Mouse (Mus musculus) midbrain, postnatal 0 days (tissue): Measurements from ENCODE around the gene Col20a1. TPM values are rescaled to one million over a fixed set of nuclear protein-coding genes. Genes with fewer than 3 reads are reported as not detected.

ENCODE experiments used
- ATAC-seq: fragments of 200-750 bp; cut with Nextera tagmentation; 2 replicates; pipeline ENCODE4 v1.8.0; 2017; ENCODE audit warnings: moderate number of reproducible peaks, mild to moderate bottlenecking, moderate TSS enrichment, moderate library complexity; ENCODE audit not compliant: low FRiP score
- DNase-seq: peaks from one replicate; pipeline ENCODE4 v3.0.0-alpha.2; 2015; ENCODE audit warnings: low spot score
- H3K27ac ChIP-seq: fragments of 300-500 bp; sonication (generic); 2 replicates; pipeline ENCODE4 v1.5.1; 2014; ENCODE audit warnings: low read depth, mild to moderate bottlenecking, low read length, mixed read lengths
- H3K27me3 ChIP-seq: fragments of 300-500 bp; sonication (generic); 2 replicates; pipeline ENCODE4 v1.6.1; 2014; ENCODE audit warnings: low read length, control low read depth, mixed read lengths; ENCODE audit not compliant: insufficient read depth
- H3K36me3 ChIP-seq: fragments of 300-500 bp; sonication (generic); 2 replicates; pipeline ENCODE4 v1.6.1; 2014; ENCODE audit warnings: low read length, control low read depth, mixed read lengths; ENCODE audit not compliant: insufficient read depth
- H3K4me1 ChIP-seq: fragments of 300-500 bp; sonication (generic); 2 replicates; pipeline ENCODE4 v1.6.1; 2014; ENCODE audit warnings: mild to moderate bottlenecking, control low read depth, antibody characterized with exemption, low read length, mixed read lengths; ENCODE audit not compliant: insufficient read depth
- H3K4me2 ChIP-seq: fragments of 300-500 bp; sonication (generic); 2 replicates; pipeline ENCODE4 v1.6.1; 2014; ENCODE audit warnings: low read depth, mild to moderate bottlenecking, low read length, mixed read lengths; ENCODE audit not compliant: poor library complexity, severe bottlenecking
- H3K4me3 ChIP-seq: fragments of 300-500 bp; sonication (generic); 2 replicates; pipeline ENCODE4 v1.5.1; 2014; ENCODE audit warnings: low read depth, mild to moderate bottlenecking, low read length, moderate library complexity
- H3K9ac ChIP-seq: fragments of 300-500 bp; sonication (generic); replicated peaks from 2 replicates; pipeline ENCODE4 v1.6.1; 2014; ENCODE audit warnings: mild to moderate bottlenecking, low read length, moderate library complexity, mixed read lengths; ENCODE audit not compliant: poor library complexity, severe bottlenecking
- H3K9me3 ChIP-seq: fragments of 300-500 bp; sonication (generic); 2 replicates; pipeline ENCODE4 v1.6.1; 2016; ENCODE audit warnings: low read length, control low read depth
- CTCF ChIP-seq: IDR thresholded peaks from 2 replicates; pipeline ENCODE4 v1.5.1; 2016; ENCODE audit warnings: antibody characterized with exemption, mild to moderate bottlenecking
- WGBS: fragments of 180-500 bp; shearing (Covaris S2); extraction: QIAGEN DNeasy Blood & Tissue Kit; methylation state at CpG from one replicate; pipeline ENCODE4 v1.1.7; 2014; 5-methylcytosine and 5-hydroxymethylcytosine counted together
- polyA plus RNA-seq: library from polyadenylated mRNA; unstranded; fragments of >200 nt; fragmentation: Nextera tagmentation; extraction: Ambion mirVana; gene quantifications from 2 replicates; pipeline ENCODE4 v1.2.1, GENCODE M21; 2015
- total RNA-seq: library from RNA; depleted of rRNA; stranded (reverse); fragments of >200 nt; gene quantifications from 2 replicates; pipeline ENCODE4 v1.2.3, GENCODE M21; 2014

Col20a1 gene
- total and polyA plus RNA-seq, 2 experiments from 2014 or later: 0.14 to 0.44 TPM

DNA sequence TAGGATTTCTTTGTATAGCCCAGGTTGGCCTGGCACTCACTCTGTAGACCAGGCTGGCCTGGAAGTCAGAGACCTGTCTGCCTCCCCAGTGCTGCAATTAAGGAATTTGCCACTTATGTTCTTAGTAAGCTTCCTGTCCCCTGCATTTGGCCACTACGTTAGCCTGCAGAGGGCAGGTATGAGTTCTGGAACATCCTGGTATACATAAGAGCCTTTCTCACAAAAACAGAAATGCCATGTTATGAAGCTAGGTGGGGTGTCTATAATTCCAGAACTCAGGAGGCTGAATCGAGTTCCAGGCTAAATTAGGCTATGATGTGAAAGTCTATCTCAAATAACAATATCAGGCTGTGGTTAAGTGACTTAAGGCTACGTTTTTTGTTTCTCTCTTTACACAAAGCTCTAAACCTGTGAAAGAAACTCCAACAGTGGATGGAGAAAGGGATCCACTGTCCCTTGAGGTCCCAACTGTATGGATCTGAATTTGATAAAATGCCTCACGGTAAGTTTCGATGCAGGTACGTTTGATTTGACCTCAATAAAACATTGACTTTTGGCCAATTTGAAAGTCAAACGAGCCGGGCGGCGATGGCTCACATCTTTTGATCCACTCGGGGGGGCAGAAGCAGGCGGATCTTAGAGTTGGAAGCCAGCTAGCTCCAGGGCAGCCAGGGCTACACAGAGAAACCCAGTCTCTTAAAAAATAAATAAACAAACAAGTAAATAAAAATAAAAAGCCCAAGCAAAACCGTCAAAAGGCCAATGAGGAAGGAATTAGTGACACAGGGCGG, 20.0 kb upstream of the Col20a1 start:
- Histone ChIP-seq H3K9ac (peak overlapping the region; percentile 94), H3K9me3 (no peaks in the 10 kb centered on the region), H3K36me3 (peaks cover 2% of the 10 kb centered on the region), H3K4me1 (0 out of 2 replicates have a peak, but pooled peaks cover 2% of the 10 kb centered on the region), H3K27me3 (no peaks in the 10 kb centered on the region), H3K4me2 (peak overlapping the region; percentile 84), H3K27ac (peak overlapping the region; percentile 79), H3K4me3 (peak overlapping the region; percentile 83)
- peak; percentile 84 for TF ChIP-seq CTCF
- 10% methylated on average over 14 of the region's 14 CpGs for WGBS
- DNase-seq (peak; percentile 76), ATAC-seq (peak; percentile 45; the same call in 1 of the 2 replicates)

DNA sequence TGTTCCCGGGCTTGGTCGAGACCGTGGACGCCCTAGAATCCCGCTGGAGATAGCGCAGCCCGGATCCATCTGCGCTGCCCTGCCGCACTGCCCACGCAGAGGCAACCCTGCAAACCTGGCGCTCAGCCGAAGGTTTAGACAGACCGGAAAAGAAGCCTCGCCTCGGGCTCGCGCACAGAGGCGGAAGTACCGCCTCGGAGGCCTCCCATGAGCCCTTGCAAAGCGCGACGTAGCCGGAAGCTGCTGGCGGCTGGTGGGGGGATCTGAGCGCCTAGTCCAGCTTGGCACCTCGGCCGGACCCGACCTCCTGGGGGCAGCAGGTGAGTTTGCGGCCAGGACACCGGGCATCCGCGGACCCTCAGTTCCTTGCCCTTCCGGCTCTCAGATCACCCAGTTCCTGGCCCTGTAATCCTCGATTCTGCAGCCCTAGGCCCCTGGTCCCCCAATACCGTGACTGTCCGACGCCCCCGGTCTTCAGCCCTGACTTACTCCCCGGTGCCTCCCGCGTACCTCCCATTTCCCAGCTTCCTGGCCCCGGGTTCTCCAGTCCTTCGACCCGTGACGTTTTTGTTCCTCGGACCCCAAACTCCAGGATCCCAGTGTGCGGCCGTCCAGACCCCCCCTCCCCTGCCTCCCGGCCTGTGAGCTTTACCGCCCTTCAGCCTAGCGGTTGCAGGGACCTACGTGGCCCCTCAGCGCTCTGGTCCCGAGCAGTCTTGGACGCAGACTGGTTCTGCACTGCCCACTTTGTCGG, 19.1 kb upstream of the Col20a1 start, which contains the start of gene Arfgap1:
Arfgap1 (plus strand) TSS at position 216 of the 754 bp plus-strand sequence.
- Histone ChIP-seq H3K27ac (peak within 1 kb of the TSS; percentile 79), H3K4me3 (peak within 1 kb of the TSS; percentile 83), H3K9ac (peak within 1 kb of the TSS; percentile 94), H3K27me3 (no peaks in the 10 kb centered on the region), H3K9me3 (no peaks in the 10 kb centered on the region), H3K36me3 (peaks cover 11% of the 10 kb centered on the region), H3K4me1 (0 out of 2 replicates have a peak, but pooled peaks cover 2% of the 10 kb centered on the region), H3K4me2 (peak within 1 kb of the TSS; percentile 84)
- DNase-seq (peak; percentile 96), ATAC-seq (peak; percentile 88)
- no peak; the same call in 1 of the 2 replicates for TF ChIP-seq CTCF
- under 1% methylated on average over 56 of the region's 57 CpGs for WGBS

GRCm38 (mm10) chr2:180981133-180981532, 5.2 kb upstream of the Col20a1 start:
- Histone ChIP-seq H3K9me3 (no peaks in the 10 kb centered on the region), H3K27me3 (no peaks in the 10 kb centered on the region), H3K36me3 (peaks cover 70% of the 10 kb centered on the region), H3K4me3 (no peak overlapping the region), H3K9ac (no peak overlapping the region), H3K27ac (no peak overlapping the region), H3K4me2 (no peak overlapping the region), H3K4me1 (no peaks in the 10 kb centered on the region)
- ATAC-seq (no peak), DNase-seq (no peak)
- TF ChIP-seq CTCF: no peak
- WGBS: 79% methylated on average over 6 of the region's 6 CpGs

DNA sequence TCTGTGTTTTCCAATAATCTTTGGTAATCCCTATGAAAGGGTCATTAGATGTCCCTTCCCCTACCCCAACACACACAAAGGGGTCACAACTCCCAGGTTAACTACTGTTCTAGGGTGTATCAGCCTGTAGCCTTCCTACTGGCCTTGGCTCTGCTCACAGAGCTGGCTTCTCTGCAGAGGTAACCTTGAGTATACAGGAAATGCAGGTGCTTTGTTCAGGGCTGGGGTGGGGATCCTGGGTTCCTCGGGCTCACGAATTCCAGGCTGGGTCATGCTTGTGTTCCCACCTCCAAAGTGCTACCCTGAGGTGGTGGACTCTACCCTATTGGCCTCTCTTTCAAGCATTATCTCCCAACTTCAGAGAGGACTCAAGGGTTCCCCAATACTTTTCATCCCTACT, 700 bp upstream of the Col20a1 start:
- H3K27ac ChIP-seq: no peak overlapping the region
- H3K9ac ChIP-seq: no peak overlapping the region
- no peak for DNase-seq
- TF ChIP-seq CTCF: no peak
- H3K27me3 ChIP-seq: no peaks in the 10 kb centered on the region
- no peaks in the 10 kb centered on the region for H3K9me3 ChIP-seq
- 86% methylated on average over 2 of the region's 2 CpGs for WGBS
- no peak overlapping the region for H3K4me2 ChIP-seq
- no peak overlapping the region for H3K4me3 ChIP-seq
- H3K4me1 ChIP-seq: no peaks in the 10 kb centered on the region
- ATAC-seq: no peak
- peaks cover 26% of the 10 kb centered on the region for H3K36me3 ChIP-seq

DNA sequence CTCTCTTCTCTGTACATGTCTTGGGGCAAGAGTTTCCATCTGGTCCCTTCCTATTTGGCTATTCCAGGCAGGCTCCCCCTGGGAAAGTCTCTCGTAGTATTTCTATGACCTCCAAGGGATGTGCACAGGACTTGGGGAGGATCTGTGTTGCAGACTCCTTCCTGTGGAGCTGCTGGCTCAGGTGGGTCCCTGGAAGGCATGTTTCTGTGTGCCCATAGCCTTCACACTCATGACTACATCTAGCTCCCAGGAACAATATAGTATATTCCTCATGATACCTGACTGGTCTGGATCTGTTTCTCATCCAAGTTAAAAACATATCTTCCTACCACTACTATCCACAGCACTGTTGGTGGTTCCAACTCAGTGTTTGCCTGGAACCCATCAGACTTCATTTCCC, 666 bp downstream of the Col20a1 start:
- no peaks in the 10 kb centered on the region for H3K27me3 ChIP-seq
- 47% methylated on average over 1 of the region's 1 CpGs for WGBS
- DNase-seq: no peak
- no peaks in the 10 kb centered on the region for H3K9me3 ChIP-seq
- no peaks in the 10 kb centered on the region for H3K4me1 ChIP-seq
- no peak for ATAC-seq
- peaks cover 13% of the 10 kb centered on the region for H3K36me3 ChIP-seq
- no peak for TF ChIP-seq CTCF
- no peak overlapping the region for H3K4me2 ChIP-seq
- no peak overlapping the region for H3K9ac ChIP-seq
- H3K4me3 ChIP-seq: no peak overlapping the region
- no peak overlapping the region for H3K27ac ChIP-seq
